Mouse (Mus musculus) cortical plate, adult 2 months (tissue): ENCODE measurements at regions not wholly inside any gene's neighbourhood (a gene's known extent, or its start where the extent isn't known, plus 50 kb on each side); places are given as distances from the start of the nearest gene placed in this dataset.

ENCODE experiments used
- H3K27ac ChIP-seq: fragments of 200-500 bp; 2 replicates; pipeline ENCODE4 v1.5.1; 2012; ENCODE audit warnings: low read length, control low read depth, inconsistent platforms; ENCODE audit not compliant: insufficient read depth
- H3K4me1 ChIP-seq: fragments of 200-500 bp; 2 replicates; pipeline ENCODE4 v1.6.1; 2011; ENCODE audit warnings: low read length; ENCODE audit not compliant: control insufficient read depth, insufficient read depth
- H3K4me3 ChIP-seq: fragments of 200-500 bp; 2 replicates; pipeline ENCODE4 v1.5.1; 2011; ENCODE audit warnings: mild to moderate bottlenecking, low read length, control low read depth; ENCODE audit not compliant: insufficient read depth
- CTCF ChIP-seq: fragments of 200-500 bp; IDR thresholded peaks from 2 replicates; pipeline ENCODE4 v1.5.1; 2011; ENCODE audit warnings: mild to moderate bottlenecking, control low read depth, low read length; ENCODE audit not compliant: insufficient read depth; ENCODE audit errors: extremely low read depth
- POLR2A ChIP-seq: fragments of 200-500 bp; IDR thresholded peaks from 2 replicates; pipeline ENCODE4 v1.6.1; 2011; ENCODE audit warnings: mild to moderate bottlenecking, low read length, control low read depth; ENCODE audit not compliant: insufficient read depth; ENCODE audit errors: extremely low read depth

GRCm38 (mm10) chr15:10767535-10767934 lies 53.1 kb upstream of the Rai14 start:
- H3K27ac ChIP-seq, result no peak overlapping the region
- no peaks in the 10 kb centered on the region for H3K4me1 ChIP-seq
- TF ChIP-seq CTCF (no peak), POLR2A (no peak)
- no peak overlapping the region for H3K4me3 ChIP-seq

DNA sequence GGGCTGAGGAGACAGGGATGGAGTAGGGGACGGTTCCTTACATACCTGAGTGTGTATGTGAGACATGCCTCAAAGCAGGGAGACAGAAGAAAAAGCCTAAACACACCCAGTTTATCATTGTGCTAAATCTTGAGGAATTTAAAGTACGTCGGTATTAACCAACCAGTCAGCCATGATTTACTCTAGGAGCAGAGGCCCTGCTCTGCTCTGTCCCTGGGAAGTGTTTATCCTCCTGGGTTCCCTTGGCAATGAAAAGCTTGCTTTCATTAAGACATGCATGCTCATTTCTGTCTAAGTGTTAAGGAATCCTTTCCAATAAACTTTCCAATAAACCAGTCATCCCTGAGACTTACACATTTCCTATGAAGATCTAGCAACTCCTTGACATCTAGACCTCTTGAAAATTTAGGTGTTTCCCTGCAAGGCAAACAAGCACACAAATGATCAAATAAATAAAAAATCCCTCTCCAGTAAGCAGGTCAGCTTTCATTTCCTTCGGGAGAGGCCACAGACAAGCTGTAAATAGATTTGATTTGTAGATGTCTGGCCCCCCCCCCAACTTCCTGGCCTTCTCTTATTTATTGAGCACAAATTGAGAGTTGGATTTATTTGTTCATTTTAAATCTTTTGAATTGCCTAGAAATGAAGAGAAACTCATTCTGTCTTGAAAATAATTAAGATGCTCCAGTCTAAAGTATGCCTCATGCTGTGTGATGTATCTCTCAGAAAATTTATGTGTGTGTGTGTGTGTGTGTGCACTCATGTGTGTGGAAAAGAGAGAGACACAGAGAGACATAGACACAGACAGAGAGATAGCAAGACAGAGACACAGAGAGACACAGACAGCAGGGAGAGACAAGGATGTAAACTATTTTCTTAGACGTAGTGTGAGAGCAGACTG lies 56.2 kb upstream of the Rai14 start:
- Histone ChIP-seq H3K4me3 (no peak overlapping the region), H3K27ac (no peak overlapping the region), H3K4me1 (no peaks in the 10 kb centered on the region)
- no peak for TF ChIP-seq CTCF
- TF ChIP-seq POLR2A, result no peak

GRCm38 (mm10) chr15:10771311-10771690 lies 56.9 kb upstream of the Rai14 start:
- H3K4me3 ChIP-seq, result no peak overlapping the region
- no peaks in the 10 kb centered on the region for H3K4me1 ChIP-seq
- H3K27ac ChIP-seq, result no peak overlapping the region
- TF ChIP-seq CTCF (no peak), POLR2A (no peak)

- no peak for TF ChIP-seq CTCF
- TF ChIP-seq POLR2A, result no peak
- no peak overlapping the region for H3K4me3 ChIP-seq
- no peak overlapping the region for H3K27ac ChIP-seq
- no peaks in the 10 kb centered on the region for H3K4me1 ChIP-seq
Observed at GRCm38 (mm10) chr15:10779941-10780620, 65.7 kb upstream of the Rai14 start.

GRCm38 (mm10) chr15:10789371-10789770 lies 74.9 kb upstream of the Rai14 start:
- Histone ChIP-seq H3K27ac (no peak overlapping the region), H3K4me3 (no peak overlapping the region), H3K4me1 (no peaks in the 10 kb centered on the region)
- TF ChIP-seq POLR2A (no peak), CTCF (no peak)

- TF ChIP-seq CTCF (no peak), POLR2A (no peak)
- H3K27ac ChIP-seq, result no peak overlapping the region
- H3K4me1 ChIP-seq, result no peaks in the 10 kb centered on the region
- H3K4me3 ChIP-seq, result no peak overlapping the region
Observed at GRCm38 (mm10) chr15:10790862-10791497, 76.6 kb upstream of the Rai14 start.

DNA sequence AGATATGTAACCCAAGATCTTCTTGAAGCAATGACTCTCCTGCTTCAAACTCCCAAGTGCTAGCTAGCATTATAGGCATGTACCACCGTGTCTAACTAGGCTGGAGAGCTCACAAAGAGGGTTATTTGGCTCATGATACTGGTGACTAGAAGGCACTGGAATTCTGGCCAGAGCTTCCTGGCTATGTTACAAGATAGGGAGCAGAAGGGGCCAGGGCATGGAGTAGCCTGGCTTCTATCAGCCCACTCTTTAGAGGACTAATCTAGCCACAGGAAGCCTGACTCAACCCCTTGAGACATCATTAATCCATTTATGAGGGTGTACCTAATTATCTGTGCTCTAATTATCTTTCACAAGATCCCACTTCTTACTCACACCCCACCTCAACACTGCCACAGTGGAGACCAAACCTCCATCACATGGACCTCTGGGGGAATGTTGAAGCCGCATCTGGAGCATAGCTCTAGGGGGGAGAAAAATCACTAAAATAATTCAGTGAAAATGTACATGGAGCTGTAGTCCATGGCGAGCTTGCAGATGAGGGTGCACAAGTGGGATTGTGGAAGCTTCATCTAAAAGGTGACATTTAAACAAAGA lies 77.2 kb upstream of the Rai14 start:
- no peak for TF ChIP-seq CTCF
- no peak for TF ChIP-seq POLR2A
- no peak overlapping the region for H3K27ac ChIP-seq
- H3K4me1 ChIP-seq, result no peaks in the 10 kb centered on the region
- no peak overlapping the region for H3K4me3 ChIP-seq

- Histone ChIP-seq H3K27ac (no peak overlapping the region), H3K4me1 (no peaks in the 10 kb centered on the region), H3K4me3 (no peak overlapping the region)
- TF ChIP-seq POLR2A, result no peak
- no peak for TF ChIP-seq CTCF
Observed at GRCm38 (mm10) chr15:10792156-10792555, 77.7 kb upstream of the Rai14 start.

GRCm38 (mm10) chr15:10795126-10795792 lies 80.8 kb upstream of the Rai14 start:
- no peak overlapping the region for H3K4me3 ChIP-seq
- H3K27ac ChIP-seq, result no peak overlapping the region
- H3K4me1 ChIP-seq, result no peaks in the 10 kb centered on the region
- TF ChIP-seq POLR2A (no peak), CTCF (no peak)
